Mouse (Mus musculus): ENCODE measurements around the gene Nlrp9a.

- TF ChIP-seq GATA1 (IDR thresholded peaks at IDR 0.05; ENCODE audit: borderline replicate concordance, low read length) (no peak), FLI1 (IDR thresholded peaks at IDR 0.05; ENCODE audit: low read length) (no peak)
Observed at GRCm38 (mm10) chr7:26589774-26590173, 55.0 kb downstream of the Nlrp9a start.

Measured in megakaryocyte, embryonic 14.5 days (primary cell).